Mouse (Mus musculus) heart, postnatal 0 days (tissue): Measurements from ENCODE around the gene Phf21a. TPM values are rescaled to one million over a fixed set of nuclear protein-coding genes. Genes with fewer than 3 reads are reported as not detected.

Source experiments
- ATAC-seq: fragments of 200-750 bp; cut with Nextera tagmentation; 2 replicates; pipeline ENCODE4 v1.8.0; 2017; ENCODE audit warnings: low read depth, moderate number of reproducible peaks, moderate library complexity; ENCODE audit not compliant: insufficient read depth
- DNase-seq: peaks from one replicate; pipeline ENCODE4 v3.0.0-alpha.2; 2016; ENCODE audit warnings: low spot score
- H3K27ac ChIP-seq: fragments of 300-500 bp; sonication (generic); 2 replicates; pipeline ENCODE4 v1.5.1; 2014; ENCODE audit warnings: low read depth, mild to moderate bottlenecking
- H3K27me3 ChIP-seq: fragments of 300-500 bp; sonication (generic); 2 replicates; pipeline ENCODE4 v1.6.1; 2014; ENCODE audit warnings: low read length, mixed read lengths; ENCODE audit not compliant: control insufficient read depth, insufficient read depth
- H3K36me3 ChIP-seq: fragments of 300-500 bp; sonication (generic); replicated peaks from 2 replicates; pipeline ENCODE4 v1.6.1; 2014; ENCODE audit warnings: low read length, mixed read lengths; ENCODE audit not compliant: control insufficient read depth, insufficient read depth
- H3K4me1 ChIP-seq: fragments of 300-500 bp; sonication (generic); 2 replicates; pipeline ENCODE4 v1.6.1; 2014; ENCODE audit warnings: antibody characterized with exemption; ENCODE audit not compliant: control insufficient read depth, insufficient read depth
- H3K4me2 ChIP-seq: fragments of 300-500 bp; sonication (generic); 2 replicates; pipeline ENCODE4 v1.6.1; 2014; ENCODE audit warnings: low read depth, mild to moderate bottlenecking, low read length, moderate library complexity
- H3K4me3 ChIP-seq: fragments of 300-500 bp; sonication (generic); 2 replicates; pipeline ENCODE4 v1.5.1; 2014; ENCODE audit warnings: low read depth, low read length
- H3K9ac ChIP-seq: fragments of 300-500 bp; sonication (generic); replicated peaks from 2 replicates; pipeline ENCODE4 v1.6.1; 2014; ENCODE audit warnings: low read depth, low read length, mixed read lengths
- H3K9me3 ChIP-seq: fragments of 300-500 bp; sonication (generic); replicated peaks from 2 replicates; pipeline ENCODE4 v1.6.1; 2016; ENCODE audit warnings: low read length; ENCODE audit not compliant: control insufficient read depth
- CTCF ChIP-seq: IDR thresholded peaks from 2 replicates; pipeline ENCODE4 v1.5.1; 2016; ENCODE audit warnings: antibody characterized with exemption, control low read depth, low read depth
- EP300 ChIP-seq: IDR thresholded peaks from 2 replicates; pipeline ENCODE4 v1.6.1; 2016; ENCODE audit warnings: antibody characterized with exemption, low read depth
- WGBS: fragments of 180-500 bp; shearing (Covaris S2); extraction: QIAGEN DNeasy Blood & Tissue Kit; methylation state at CpG from one replicate; pipeline ENCODE4 v1.1.7; 2014; 5-methylcytosine and 5-hydroxymethylcytosine counted together
- polyA plus RNA-seq: library from polyadenylated mRNA; unstranded; fragments of >200 nt; fragmentation: Nextera tagmentation; extraction: Ambion mirVana; gene quantifications from 2 replicates; pipeline ENCODE4 v1.2.1, GENCODE M21; 2015
- total RNA-seq: library from RNA; depleted of rRNA; stranded (reverse); fragments of >200 nt; gene quantifications from 2 replicates; pipeline ENCODE4 v1.2.3, GENCODE M21; 2014; ENCODE audit warnings: low replicate concordance

The Phf21a gene
- total and polyA plus RNA-seq, 2 experiments from 2014 or later, result 9.9 to 41.0 TPM

- Histone ChIP-seq H3K9ac (no peak overlapping the region), H3K9me3 (no peaks in the 10 kb centered on the region), H3K4me2 (no peak overlapping the region), H3K27me3 (no peaks in the 10 kb centered on the region), H3K27ac (no peak overlapping the region), H3K36me3 (no peaks in the 10 kb centered on the region), H3K4me1 (peaks cover 7% of the 10 kb centered on the region), H3K4me3 (no peak overlapping the region)
- TF ChIP-seq EP300 (no peak), CTCF (no peak)
- no peak for ATAC-seq
- 23% methylated on average over 2 of the region's 2 CpGs for WGBS
- DNase-seq, result no peak
Measured at GRCm38 (mm10) chr2:92272510-92272909, 179.6 kb downstream of the Phf21a start.

- 48% methylated on average over 6 of the region's 6 CpGs for WGBS
- Histone ChIP-seq H3K4me3 (peak overlapping the region; percentile 11; the same call in 1 of the 2 replicates), H3K27ac (peak overlapping the region; percentile 48), H3K4me2 (peak overlapping the region; percentile 48), H3K27me3 (no peaks in the 10 kb centered on the region), H3K36me3 (no peaks in the 10 kb centered on the region), H3K9me3 (no peaks in the 10 kb centered on the region), H3K4me1 (peaks cover 7% of the 10 kb centered on the region), H3K9ac (0 out of 2 replicates have a peak overlapping the region, but pooled peaks have one; percentile 9)
- DNase-seq (no peak), ATAC-seq (no peak)
- TF ChIP-seq EP300, result no peak
- no peak for TF ChIP-seq CTCF
Measured at GRCm38 (mm10) chr2:92273101-92273801, 180.3 kb downstream of the Phf21a start.

GRCm38 (mm10) chr2:92273802-92274183, 180.9 kb downstream of the Phf21a start:
- TF ChIP-seq EP300, result no peak
- no peak for TF ChIP-seq CTCF
- Histone ChIP-seq H3K27ac (peak overlapping the region; percentile 48; the same call in 1 of the 2 replicates), H3K4me3 (0 out of 2 replicates have a peak overlapping the region, but pooled peaks have one; percentile 11), H3K9ac (0 out of 2 replicates have a peak overlapping the region, but pooled peaks have one; percentile 9), H3K36me3 (no peaks in the 10 kb centered on the region), H3K9me3 (no peaks in the 10 kb centered on the region), H3K27me3 (no peaks in the 10 kb centered on the region), H3K4me1 (peaks cover 7% of the 10 kb centered on the region), H3K4me2 (peak overlapping the region; percentile 48)
- DNase-seq (no peak), ATAC-seq (no peak)
- WGBS, result 79% methylated on average over 4 of the region's 4 CpGs

- 57% methylated on average over 3 of the region's 3 CpGs for WGBS
- H3K36me3 ChIP-seq, result no peaks in the 10 kb centered on the region
- H3K9ac ChIP-seq, result no peak overlapping the region
- H3K9me3 ChIP-seq, result no peaks in the 10 kb centered on the region
- H3K27ac ChIP-seq, result no peak overlapping the region
- no peak for ATAC-seq
- peaks cover 7% of the 10 kb centered on the region for H3K4me1 ChIP-seq
- TF ChIP-seq EP300 (no peak), CTCF (no peak)
- no peak for DNase-seq
- no peak overlapping the region for H3K4me2 ChIP-seq
- H3K27me3 ChIP-seq, result no peaks in the 10 kb centered on the region
- H3K4me3 ChIP-seq, result no peak overlapping the region
Measured at GRCm38 (mm10) chr2:92277787-92278186, 184.9 kb downstream of the Phf21a start.

GRCm38 (mm10) chr2:92278663-92279062, 185.7 kb downstream of the Phf21a start:
- no peaks in the 10 kb centered on the region for H3K36me3 ChIP-seq
- H3K9ac ChIP-seq, result no peak overlapping the region
- no peak overlapping the region for H3K27ac ChIP-seq
- WGBS, result 65% methylated on average over 7 of the region's 7 CpGs
- ATAC-seq, result no peak
- no peak overlapping the region for H3K4me2 ChIP-seq
- no peak for DNase-seq
- H3K27me3 ChIP-seq, result no peaks in the 10 kb centered on the region
- no peaks in the 10 kb centered on the region for H3K9me3 ChIP-seq
- H3K4me1 ChIP-seq, result no peaks in the 10 kb centered on the region
- H3K4me3 ChIP-seq, result no peak overlapping the region
- TF ChIP-seq CTCF (no peak), EP300 (no peak)
